Mouse (Mus musculus) urinary bladder, postnatal 36 days (tissue): ENCODE measurements around the gene Smarcc2.
A peak's percentile ranks its signal among the peaks of the same experiment; 100 is the strongest.

Experiments used
- DNase-seq, 2 experiments: peaks; one replicate each; pipeline ENCODE4 v3.0.0; 2022; ENCODE audit warnings: low spot score in 2 of 2, mixed read lengths in 1 of 2

Smarcc2 gene

GRCm38 (mm10) chr10:128458719-128459408 is at the start of gene Smarcc2:
TSS of gene Smarcc2 (plus strand) at chr10:128459248.
- peak; percentile 78 to 86 for DNase-seq

- DNase-seq, result peak; percentile 93 to 97
These were observed 49.1 kb upstream of the Smarcc2 start for GRCm38 (mm10) chr10:128409692-128410559.

GRCm38 (mm10) chr10:128410560-128410845 is 48.5 kb upstream of the Smarcc2 start:
- no peak for DNase-seq

- peak; percentile 97 for DNase-seq
These were observed 47.6 kb upstream of the Smarcc2 start, which contains the start of the genes Nabp2 and Rnf41 for GRCm38 (mm10) chr10:128411211-128412054. TSS of gene Nabp2 (minus strand) at chr10:128411492. TSS of gene Rnf41 (plus strand) at chr10:128411657.

- DNase-seq, result peak in 1 of 2 experiments; percentile 27
These were observed 47.0 kb upstream of the Smarcc2 start for GRCm38 (mm10) chr10:128412055-128412381.

- DNase-seq, result no peak
These were observed 46.5 kb upstream of the Smarcc2 start for GRCm38 (mm10) chr10:128412558-128412957.

GRCm38 (mm10) chr10:128413076-128413475 is 46.0 kb upstream of the Smarcc2 start:
- no peak for DNase-seq

- no peak for DNase-seq
These were observed 44.2 kb upstream of the Smarcc2 start for GRCm38 (mm10) chr10:128414848-128415247.

GRCm38 (mm10) chr10:128422426-128422825 is 36.6 kb upstream of the Smarcc2 start:
- DNase-seq, result no peak

GRCm38 (mm10) chr10:128424604-128425003 is 34.4 kb upstream of the Smarcc2 start:
- DNase-seq, result no peak

GRCm38 (mm10) chr10:128425260-128425659 is 33.8 kb upstream of the Smarcc2 start:
- no peak for DNase-seq

- DNase-seq, result no peak
These were observed 30.0 kb upstream of the Smarcc2 start for GRCm38 (mm10) chr10:128429052-128429451.

- DNase-seq, result no peak
These were observed 29.6 kb upstream of the Smarcc2 start for GRCm38 (mm10) chr10:128429454-128429853.

- no peak for DNase-seq
These were observed 25.6 kb upstream of the Smarcc2 start for GRCm38 (mm10) chr10:128433417-128433816.

GRCm38 (mm10) chr10:128434681-128435080 is 24.4 kb upstream of the Smarcc2 start:
- DNase-seq, result peak in 1 of 2 experiments; percentile 30

- DNase-seq, result peak in 1 of 2 experiments; percentile 70
These were observed 23.7 kb upstream of the Smarcc2 start for GRCm38 (mm10) chr10:128435186-128435823.

- no peak for DNase-seq
These were observed 23.2 kb upstream of the Smarcc2 start for GRCm38 (mm10) chr10:128435873-128436272.

- DNase-seq, result no peak
These were observed 22.7 kb upstream of the Smarcc2 start for GRCm38 (mm10) chr10:128436376-128436775.

- DNase-seq, result no peak
These were observed 20.3 kb upstream of the Smarcc2 start for GRCm38 (mm10) chr10:128438675-128439279.

- DNase-seq, result no peak
These were observed 18.6 kb upstream of the Smarcc2 start for GRCm38 (mm10) chr10:128440407-128440806.
